Mouse (Mus musculus) heart, embryonic 16.5 days (tissue): ENCODE results near the gene Mrpl57. TPM values are rescaled to one million over a fixed set of nuclear protein-coding genes. Genes with fewer than 3 reads are reported as not detected.
"Not testable (repeated sequence)": the region's sequence is repeated elsewhere in the genome, so short reads cannot be mapped to it uniquely, and the experiment has no call there.

ENCODE experiments used
- ATAC-seq: fragments of 200-750 bp; cut with Nextera tagmentation; replicated peaks from 2 replicates; pipeline ENCODE4 v1.8.0; 2017; ENCODE audit warnings: moderate number of reproducible peaks; ENCODE audit not compliant: insufficient read depth, low FRiP score; ENCODE audit errors: extremely low read depth
- H3K27ac ChIP-seq: fragments of 300-500 bp; sonication (generic); 2 replicates; pipeline ENCODE4 v1.5.1; 2014; ENCODE audit warnings: mild to moderate bottlenecking, low read length, control low read depth, moderate library complexity
- H3K27me3 ChIP-seq: fragments of 300-500 bp; sonication (generic); 2 replicates; pipeline ENCODE4 v1.6.1; 2014; ENCODE audit warnings: low read length, mixed read lengths; ENCODE audit not compliant: control insufficient read depth, insufficient read depth
- H3K36me3 ChIP-seq: fragments of 300-500 bp; sonication (generic); 2 replicates; pipeline ENCODE4 v1.6.1; 2014; ENCODE audit not compliant: control insufficient read depth, insufficient read depth
- H3K4me1 ChIP-seq: fragments of 300-500 bp; sonication (generic); 2 replicates; pipeline ENCODE4 v1.6.1; 2014; ENCODE audit warnings: low read length, mixed read lengths; ENCODE audit not compliant: control insufficient read depth, insufficient read depth
- H3K4me2 ChIP-seq: fragments of 300-500 bp; sonication (generic); 2 replicates; pipeline ENCODE4 v1.6.1; 2014; ENCODE audit warnings: low read depth, mild to moderate bottlenecking, control low read depth, low read length
- H3K4me3 ChIP-seq: fragments of 300-500 bp; sonication (generic); 2 replicates; pipeline ENCODE4 v1.5.1; 2014; ENCODE audit warnings: mild to moderate bottlenecking, control low read depth, low read length
- H3K9ac ChIP-seq: fragments of 300-500 bp; sonication (generic); 2 replicates; pipeline ENCODE4 v1.6.1; 2014; ENCODE audit warnings: low read length, control low read depth
- H3K9me3 ChIP-seq: fragments of 300-500 bp; sonication (generic); replicated peaks from 2 replicates; pipeline ENCODE4 v1.6.1; 2016; ENCODE audit warnings: low read length; ENCODE audit not compliant: control insufficient read depth
- WGBS: fragments of 180-500 bp; shearing (Covaris S2); extraction: QIAGEN DNeasy Blood & Tissue Kit; methylation state at CpG from one replicate; pipeline ENCODE4 v1.1.7; 2014; 5-methylcytosine and 5-hydroxymethylcytosine counted together
- polyA plus RNA-seq: library from polyadenylated mRNA; unstranded; fragments of >200 nt; fragmentation: Nextera tagmentation; extraction: Ambion mirVana; gene quantifications from 2 replicates; pipeline ENCODE4 v1.2.1, GENCODE M21; 2015

The Mrpl57 gene
- polyA plus RNA-seq, 1 experiment from 2014 or later, result 140 TPM

- H3K27me3 ChIP-seq, result no peaks in the 10 kb centered on the region
- no peak overlapping the region for H3K4me3 ChIP-seq
- peaks cover 4% of the 10 kb centered on the region; the same call in 1 of the 2 replicates for H3K36me3 ChIP-seq
- H3K9ac ChIP-seq, result no peak overlapping the region
- H3K4me2 ChIP-seq, result no peak overlapping the region
- 87% methylated on average over 3 of the region's 3 CpGs for WGBS
- ATAC-seq, result no peak
- H3K27ac ChIP-seq, result no peak overlapping the region
- no peaks in the 10 kb centered on the region for H3K4me1 ChIP-seq
- H3K9me3 ChIP-seq, result no peaks in the 10 kb centered on the region
Observed at GRCm38 (mm10) chr14:57850330-57850729, 24.3 kb downstream of the Mrpl57 start.

- peaks cover 5% of the 10 kb centered on the region for H3K36me3 ChIP-seq
Observed at GRCm38 (mm10) chr14:57852961-57853360, 26.9 kb downstream of the Mrpl57 start.

GRCm38 (mm10) chr14:57856037-57856436, 30.0 kb downstream of the Mrpl57 start:
- not testable (repeated sequence) for H3K4me2 ChIP-seq, H3K4me1 ChIP-seq, H3K27me3 ChIP-seq, H3K27ac ChIP-seq, H3K4me3 ChIP-seq, H3K9me3 ChIP-seq, H3K9ac ChIP-seq, ATAC-seq
- H3K36me3 ChIP-seq, result peaks cover 10% of the 10 kb centered on the region

More at GRCm38 (mm10) chr14:57852961-57853360, 26.9 kb downstream of the Mrpl57 start:
- Histone ChIP-seq H3K9me3 (no peaks in the 10 kb centered on the region), H3K4me1 (no peaks in the 10 kb centered on the region), H3K27ac (no peak overlapping the region), H3K27me3 (no peaks in the 10 kb centered on the region), H3K4me3 (no peak overlapping the region), H3K9ac (no peak overlapping the region), H3K4me2 (no peak overlapping the region)
- WGBS, result 79% methylated on average over 2 of the region's 2 CpGs
- ATAC-seq, result no peak

GRCm38 (mm10) chr14:57858601-57859000, 32.6 kb downstream of the Mrpl57 start:
- peaks cover 10% of the 10 kb centered on the region for H3K36me3 ChIP-seq
- no peaks in the 10 kb centered on the region for H3K9me3 ChIP-seq
- WGBS, result 92% methylated on average over 2 of the region's 2 CpGs
- no peak overlapping the region for H3K4me2 ChIP-seq
- H3K9ac ChIP-seq, result no peak overlapping the region
- H3K27ac ChIP-seq, result no peak overlapping the region
- H3K4me3 ChIP-seq, result no peak overlapping the region
- peaks cover 4% of the 10 kb centered on the region; the same call in 1 of the 2 replicates for H3K4me1 ChIP-seq
- ATAC-seq, result no peak
- no peaks in the 10 kb centered on the region for H3K27me3 ChIP-seq

- H3K36me3 ChIP-seq, result peaks cover 12% of the 10 kb centered on the region
- peak; percentile 28; the same call in 1 of the 2 replicates for ATAC-seq
Observed at GRCm38 (mm10) chr14:57859520-57859919, 33.5 kb downstream of the Mrpl57 start.

GRCm38 (mm10) chr14:57861987-57862412, 36.0 kb downstream of the Mrpl57 start:
- H3K4me3 ChIP-seq, result no peak overlapping the region
- no peak for ATAC-seq

More at GRCm38 (mm10) chr14:57859520-57859919, 33.5 kb downstream of the Mrpl57 start:
- peak overlapping the region; percentile 45 for H3K27ac ChIP-seq
- peaks cover 4% of the 10 kb centered on the region; the same call in 1 of the 2 replicates for H3K4me1 ChIP-seq
- no peaks in the 10 kb centered on the region for H3K27me3 ChIP-seq
- no peak overlapping the region for H3K4me2 ChIP-seq
- no peak overlapping the region for H3K4me3 ChIP-seq
- no peaks in the 10 kb centered on the region for H3K9me3 ChIP-seq
- no peak overlapping the region for H3K9ac ChIP-seq

GRCm38 (mm10) chr14:57863129-57863528, 37.1 kb downstream of the Mrpl57 start:
- no peak overlapping the region for H3K4me3 ChIP-seq
- peaks cover 24% of the 10 kb centered on the region for H3K36me3 ChIP-seq
- H3K9me3 ChIP-seq, result no peaks in the 10 kb centered on the region
- H3K27ac ChIP-seq, result no peak overlapping the region
- no peak overlapping the region for H3K4me2 ChIP-seq
- no peaks in the 10 kb centered on the region for H3K27me3 ChIP-seq
- H3K4me1 ChIP-seq, result peaks cover 4% of the 10 kb centered on the region; the same call in 1 of the 2 replicates
- ATAC-seq, result no peak
- 46% methylated on average over 2 of the region's 2 CpGs for WGBS
- H3K9ac ChIP-seq, result no peak overlapping the region

More at GRCm38 (mm10) chr14:57861987-57862412, 36.0 kb downstream of the Mrpl57 start:
- Histone ChIP-seq H3K27me3 (no peaks in the 10 kb centered on the region), H3K4me1 (peaks cover 4% of the 10 kb centered on the region; the same call in 1 of the 2 replicates), H3K4me2 (no peak overlapping the region), H3K27ac (no peak overlapping the region), H3K36me3 (peaks cover 29% of the 10 kb centered on the region), H3K9me3 (no peaks in the 10 kb centered on the region), H3K9ac (no peak overlapping the region)
- 84% methylated on average over 4 of the region's 4 CpGs for WGBS

- WGBS, result 78% methylated on average over 3 of the region's 3 CpGs
- Histone ChIP-seq H3K27ac (no peak overlapping the region), H3K4me2 (no peak overlapping the region), H3K9ac (no peak overlapping the region), H3K36me3 (peaks cover 31% of the 10 kb centered on the region), H3K4me1 (no peaks in the 10 kb centered on the region), H3K9me3 (no peaks in the 10 kb centered on the region), H3K27me3 (no peaks in the 10 kb centered on the region), H3K4me3 (no peak overlapping the region)
- ATAC-seq, result no peak
Observed at GRCm38 (mm10) chr14:57865256-57865655, 39.2 kb downstream of the Mrpl57 start.

- Histone ChIP-seq H3K27ac (no peak overlapping the region), H3K4me1 (no peaks in the 10 kb centered on the region), H3K4me2 (no peak overlapping the region), H3K27me3 (no peaks in the 10 kb centered on the region), H3K4me3 (no peak overlapping the region), H3K9ac (no peak overlapping the region), H3K36me3 (peaks cover 27% of the 10 kb centered on the region), H3K9me3 (no peaks in the 10 kb centered on the region)
- ATAC-seq, result no peak
- WGBS, result 90% methylated on average over 3 of the region's 3 CpGs
Observed at GRCm38 (mm10) chr14:57866676-57867276, 40.7 kb downstream of the Mrpl57 start.
